Mouse (Mus musculus): ENCODE measurements around the gene 1700016C15Rik. TPM values are rescaled to one million over a fixed set of nuclear protein-coding genes. Genes with fewer than 3 reads are reported as not detected.

Gene 1700016C15Rik
- polyA plus RNA-seq, 1 experiment from 2014 or later, result 0.94 TPM

GRCm38 (mm10) chr1:177727883-177728525 lies 1.6 kb upstream of the 1700016C15Rik start:
- DNase-seq (ENCODE audit: low spot score) (no peak), ATAC-seq (no peak)
- no peak overlapping the region for H3K4me3 ChIP-seq (ENCODE audit: low read depth, low read length)
- H3K9ac ChIP-seq (replicated peaks; ENCODE audit: low read depth), result no peak overlapping the region
- no peak overlapping the region for H3K4me2 ChIP-seq (replicated peaks; ENCODE audit: low read depth, low read length)
- no peaks in the 10 kb centered on the region for H3K36me3 ChIP-seq (ENCODE audit: insufficient read depth, low read length)
- no peaks in the 10 kb centered on the region for H3K27me3 ChIP-seq (replicated peaks; ENCODE audit: insufficient read depth, low read length)
- no peaks in the 10 kb centered on the region; the same call in 1 of the 2 replicates for H3K4me1 ChIP-seq (ENCODE audit: insufficient read depth, low read depth, low read length)
- TF ChIP-seq CTCF (IDR thresholded peaks at IDR 0.05) (no peak), EP300 (IDR thresholded peaks at IDR 0.05) (no peak)
- WGBS, result 79% methylated on average over 3 of the region's 3 CpGs
- H3K27ac ChIP-seq (ENCODE audit: low read length), result no peak overlapping the region
- no peaks in the 10 kb centered on the region for H3K9me3 ChIP-seq (ENCODE audit: low read length)

- Histone ChIP-seq H3K36me3 (ENCODE audit: insufficient read depth, low read length) (no peaks in the 10 kb centered on the region), H3K4me2 (replicated peaks; ENCODE audit: low read depth, low read length) (no peak overlapping the region), H3K4me3 (ENCODE audit: low read depth, low read length) (no peak overlapping the region), H3K27ac (ENCODE audit: low read length) (no peak overlapping the region), H3K4me1 (ENCODE audit: insufficient read depth, low read depth, low read length) (no peaks in the 10 kb centered on the region; the same call in 1 of the 2 replicates), H3K9me3 (ENCODE audit: low read length) (no peaks in the 10 kb centered on the region), H3K9ac (replicated peaks; ENCODE audit: low read depth) (no peak overlapping the region), H3K27me3 (replicated peaks; ENCODE audit: insufficient read depth, low read length) (no peaks in the 10 kb centered on the region)
- TF ChIP-seq EP300 (IDR thresholded peaks at IDR 0.05) (no peak), CTCF (IDR thresholded peaks at IDR 0.05) (no peak)
- ATAC-seq (no peak), DNase-seq (ENCODE audit: low spot score) (no peak)
- WGBS, result 84% methylated on average over 3 of the region's 3 CpGs
Measured at GRCm38 (mm10) chr1:177731973-177732372, 2.4 kb downstream of the 1700016C15Rik start.

- H3K27ac ChIP-seq (ENCODE audit: low read length), result no peak overlapping the region
- no peak overlapping the region for H3K4me2 ChIP-seq (replicated peaks; ENCODE audit: low read depth, low read length)
- H3K9me3 ChIP-seq (ENCODE audit: low read length), result no peaks in the 10 kb centered on the region
- no peak for TF ChIP-seq EP300 (IDR thresholded peaks at IDR 0.05)
- TF ChIP-seq CTCF (IDR thresholded peaks at IDR 0.05), result no peak
- H3K4me3 ChIP-seq (ENCODE audit: low read depth, low read length), result no peak overlapping the region
- no peak for DNase-seq (ENCODE audit: low spot score)
- 18% methylated on average over 6 of the region's 6 CpGs for WGBS
- no peaks in the 10 kb centered on the region for H3K27me3 ChIP-seq (replicated peaks; ENCODE audit: insufficient read depth, low read length)
- no peaks in the 10 kb centered on the region for H3K36me3 ChIP-seq (ENCODE audit: insufficient read depth, low read length)
- no peaks in the 10 kb centered on the region for H3K4me1 ChIP-seq (ENCODE audit: insufficient read depth, low read depth, low read length)
- ATAC-seq, result no peak
- no peak overlapping the region for H3K9ac ChIP-seq (replicated peaks; ENCODE audit: low read depth)
Measured at GRCm38 (mm10) chr1:177737505-177738105, 8.0 kb downstream of the 1700016C15Rik start.

GRCm38 (mm10) chr1:177740707-177741106 lies 11.1 kb downstream of the 1700016C15Rik start:
- ATAC-seq, result no peak
- Histone ChIP-seq H3K9me3 (ENCODE audit: low read length) (no peaks in the 10 kb centered on the region), H3K4me3 (ENCODE audit: low read depth, low read length) (no peak overlapping the region), H3K27me3 (replicated peaks; ENCODE audit: insufficient read depth, low read length) (no peaks in the 10 kb centered on the region), H3K4me2 (replicated peaks; ENCODE audit: low read depth, low read length) (no peak overlapping the region), H3K36me3 (ENCODE audit: insufficient read depth, low read length) (no peaks in the 10 kb centered on the region), H3K4me1 (ENCODE audit: insufficient read depth, low read depth, low read length) (no peaks in the 10 kb centered on the region), H3K27ac (ENCODE audit: low read length) (no peak overlapping the region), H3K9ac (replicated peaks; ENCODE audit: low read depth) (no peak overlapping the region)
- 66% methylated on average over 1 of the region's 1 CpGs for WGBS
- no peak for TF ChIP-seq EP300 (IDR thresholded peaks at IDR 0.05)
- TF ChIP-seq CTCF (IDR thresholded peaks at IDR 0.05), result no peak
- no peak for DNase-seq (ENCODE audit: low spot score)

- Histone ChIP-seq H3K4me3 (ENCODE audit: low read depth, low read length) (no peak overlapping the region), H3K27ac (ENCODE audit: low read length) (no peak overlapping the region), H3K9ac (replicated peaks; ENCODE audit: low read depth) (no peak overlapping the region), H3K36me3 (ENCODE audit: insufficient read depth, low read length) (no peaks in the 10 kb centered on the region), H3K4me1 (ENCODE audit: insufficient read depth, low read depth, low read length) (no peaks in the 10 kb centered on the region), H3K4me2 (replicated peaks; ENCODE audit: low read depth, low read length) (no peak overlapping the region), H3K9me3 (ENCODE audit: low read length) (no peaks in the 10 kb centered on the region), H3K27me3 (replicated peaks; ENCODE audit: insufficient read depth, low read length) (no peaks in the 10 kb centered on the region)
- no peak for DNase-seq (ENCODE audit: low spot score)
- WGBS, result 63% methylated on average over 1 of the region's 1 CpGs
- TF ChIP-seq EP300 (IDR thresholded peaks at IDR 0.05), result no peak
- no peak for ATAC-seq
Measured at GRCm38 (mm10) chr1:177742119-177742518, 12.5 kb downstream of the 1700016C15Rik start.

GRCm38 (mm10) chr1:177744521-177745325 lies 15.1 kb downstream of the 1700016C15Rik start:
- H3K4me1 ChIP-seq (ENCODE audit: insufficient read depth, low read depth, low read length), result no peaks in the 10 kb centered on the region
- no peak overlapping the region for H3K27ac ChIP-seq (ENCODE audit: low read length)
- TF ChIP-seq EP300 (IDR thresholded peaks at IDR 0.05), result peak; percentile 65; the same call in 1 of the 2 replicates
- TF ChIP-seq CTCF (IDR thresholded peaks at IDR 0.05), result no peak
- no peaks in the 10 kb centered on the region for H3K27me3 ChIP-seq (replicated peaks; ENCODE audit: insufficient read depth, low read length)
- ATAC-seq (peak; percentile 48), DNase-seq (ENCODE audit: low spot score) (peak; percentile 34)
- H3K4me2 ChIP-seq (replicated peaks; ENCODE audit: low read depth, low read length), result no peak overlapping the region
- H3K4me3 ChIP-seq (ENCODE audit: low read depth, low read length), result no peak overlapping the region
- no peak overlapping the region for H3K9ac ChIP-seq (replicated peaks; ENCODE audit: low read depth)
- H3K36me3 ChIP-seq (ENCODE audit: insufficient read depth, low read length), result no peaks in the 10 kb centered on the region
- H3K9me3 ChIP-seq (ENCODE audit: low read length), result no peaks in the 10 kb centered on the region
- 73% methylated on average over 7 of the region's 7 CpGs for WGBS
